Mouse (Mus musculus) midbrain, postnatal 0 days (tissue): ENCODE data around the gene Pacs2. TPM values are rescaled to one million over a fixed set of nuclear protein-coding genes. Genes with fewer than 3 reads are reported as not detected.
A peak's percentile ranks its signal among the peaks of the same experiment; 100 is the strongest.

Experiments used
- ATAC-seq: fragments of 200-750 bp; cut with Nextera tagmentation; 2 replicates; pipeline ENCODE4 v1.8.0; 2017; ENCODE audit warnings: moderate number of reproducible peaks, mild to moderate bottlenecking, moderate TSS enrichment, moderate library complexity; ENCODE audit not compliant: low FRiP score
- DNase-seq: peaks from one replicate; pipeline ENCODE4 v3.0.0-alpha.2; 2015; ENCODE audit warnings: low spot score
- H3K27ac ChIP-seq: fragments of 300-500 bp; sonication (generic); 2 replicates; pipeline ENCODE4 v1.5.1; 2014; ENCODE audit warnings: low read depth, mild to moderate bottlenecking, low read length, mixed read lengths
- H3K27me3 ChIP-seq: fragments of 300-500 bp; sonication (generic); 2 replicates; pipeline ENCODE4 v1.6.1; 2014; ENCODE audit warnings: low read length, control low read depth, mixed read lengths; ENCODE audit not compliant: insufficient read depth
- H3K36me3 ChIP-seq: fragments of 300-500 bp; sonication (generic); 2 replicates; pipeline ENCODE4 v1.6.1; 2014; ENCODE audit warnings: low read length, control low read depth, mixed read lengths; ENCODE audit not compliant: insufficient read depth
- H3K4me1 ChIP-seq: fragments of 300-500 bp; sonication (generic); 2 replicates; pipeline ENCODE4 v1.6.1; 2014; ENCODE audit warnings: mild to moderate bottlenecking, control low read depth, antibody characterized with exemption, low read length, mixed read lengths; ENCODE audit not compliant: insufficient read depth
- H3K4me2 ChIP-seq: fragments of 300-500 bp; sonication (generic); 2 replicates; pipeline ENCODE4 v1.6.1; 2014; ENCODE audit warnings: low read depth, mild to moderate bottlenecking, low read length, mixed read lengths; ENCODE audit not compliant: poor library complexity, severe bottlenecking
- H3K4me3 ChIP-seq: fragments of 300-500 bp; sonication (generic); 2 replicates; pipeline ENCODE4 v1.5.1; 2014; ENCODE audit warnings: low read depth, mild to moderate bottlenecking, low read length, moderate library complexity
- H3K9ac ChIP-seq: fragments of 300-500 bp; sonication (generic); replicated peaks from 2 replicates; pipeline ENCODE4 v1.6.1; 2014; ENCODE audit warnings: mild to moderate bottlenecking, low read length, moderate library complexity, mixed read lengths; ENCODE audit not compliant: poor library complexity, severe bottlenecking
- H3K9me3 ChIP-seq: fragments of 300-500 bp; sonication (generic); 2 replicates; pipeline ENCODE4 v1.6.1; 2016; ENCODE audit warnings: low read length, control low read depth
- CTCF ChIP-seq: IDR thresholded peaks from 2 replicates; pipeline ENCODE4 v1.5.1; 2016; ENCODE audit warnings: antibody characterized with exemption, mild to moderate bottlenecking
- WGBS: fragments of 180-500 bp; shearing (Covaris S2); extraction: QIAGEN DNeasy Blood & Tissue Kit; methylation state at CpG from one replicate; pipeline ENCODE4 v1.1.7; 2014; 5-methylcytosine and 5-hydroxymethylcytosine counted together
- polyA plus RNA-seq: library from polyadenylated mRNA; unstranded; fragments of >200 nt; fragmentation: Nextera tagmentation; extraction: Ambion mirVana; gene quantifications from 2 replicates; pipeline ENCODE4 v1.2.1, GENCODE M21; 2015
- total RNA-seq: library from RNA; depleted of rRNA; stranded (reverse); fragments of >200 nt; gene quantifications from 2 replicates; pipeline ENCODE4 v1.2.3, GENCODE M21; 2014; rRNA removed

Gene Pacs2
- total RNA-seq (133 and 162 TPM in 2 replicates), polyA plus RNA-seq (22.4 and 25.8 TPM in 2 replicates)

DNA sequence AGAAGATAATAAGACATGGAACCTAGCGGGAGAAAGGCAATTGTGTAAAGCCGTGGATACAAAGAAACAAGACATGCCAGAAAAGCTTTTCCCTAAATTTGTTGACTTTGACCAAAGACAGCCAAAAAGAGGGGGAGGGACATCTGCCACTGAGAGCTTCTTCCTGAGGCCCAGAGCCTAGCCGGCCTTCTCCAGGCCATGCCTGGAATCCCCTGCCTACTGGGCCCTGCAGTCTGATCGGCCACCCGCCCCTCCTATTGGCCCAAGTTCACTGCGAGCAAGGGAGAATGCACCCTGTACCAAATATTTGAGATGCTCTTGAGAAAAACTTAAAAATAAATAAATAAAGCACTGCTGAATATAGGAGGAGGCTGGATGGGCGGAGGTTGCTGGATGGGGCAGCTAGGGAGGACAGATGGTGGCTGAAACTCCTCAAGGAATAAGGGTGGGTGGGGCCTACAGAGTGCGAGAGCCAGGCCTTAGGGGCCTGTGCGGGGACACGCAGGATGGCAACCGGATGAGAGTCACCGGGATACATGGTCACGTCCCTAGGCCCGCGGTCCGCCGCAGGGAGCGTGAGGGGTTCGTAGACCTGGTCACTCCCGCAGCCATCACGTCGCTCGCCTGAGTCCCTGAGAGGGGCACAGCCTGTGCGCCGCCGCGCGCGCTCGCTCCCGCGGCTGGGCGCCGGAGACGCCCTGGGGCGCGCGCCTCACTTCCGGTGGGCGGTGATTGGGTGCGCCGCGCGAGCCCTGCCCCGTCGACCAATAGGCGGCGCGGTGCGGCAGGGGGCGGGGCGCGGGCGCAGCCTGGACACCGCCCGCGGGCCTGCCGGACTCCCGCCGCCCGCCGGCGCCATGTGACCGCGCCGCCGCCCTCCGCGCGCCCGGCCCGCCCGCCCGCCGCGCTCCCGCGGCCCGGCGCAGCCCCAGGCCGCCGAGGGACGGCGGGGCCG, at the start of gene Pacs2:
Gene Pacs2 (plus strand): TSS at position 905 of the 955 bp plus-strand sequence.
- Histone ChIP-seq H3K9ac (peak within 1 kb of the TSS; percentile 91), H3K27me3 (no peaks in the 10 kb centered on the region), H3K36me3 (no peaks in the 10 kb centered on the region), H3K4me3 (peak within 1 kb of the TSS; percentile 100), H3K27ac (peak within 1 kb of the TSS; percentile 76), H3K4me2 (peak within 1 kb of the TSS; percentile 82), H3K4me1 (peaks cover 15% of the 10 kb centered on the region; the same call in 1 of the 2 replicates), H3K9me3 (no peaks in the 10 kb centered on the region)
- DNase-seq: peak; percentile 96
- no peak for TF ChIP-seq CTCF
- peak; percentile 92 for ATAC-seq
- WGBS: 3% methylated on average over 38 of the region's 85 CpGs

DNA sequence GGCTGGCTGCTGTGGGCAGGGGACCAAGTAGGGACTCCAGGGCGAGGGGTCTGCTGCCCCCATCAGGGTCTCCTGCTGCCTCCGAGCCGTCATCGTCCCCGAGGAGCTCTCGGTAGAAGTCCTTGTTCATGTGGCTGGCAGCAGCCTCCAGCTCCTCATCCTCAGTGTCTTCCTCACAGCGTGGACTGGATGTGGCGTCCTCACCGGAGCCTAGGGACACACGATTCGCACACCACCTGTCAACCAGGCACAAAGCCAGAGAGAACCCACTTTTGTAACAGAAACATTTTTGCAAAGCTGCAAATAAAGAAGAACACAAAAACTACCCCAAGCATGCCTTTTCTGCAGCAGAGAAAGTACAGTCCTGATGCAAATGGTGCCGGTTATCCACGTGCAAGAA, 48.5 kb upstream of the Pacs2 start:
- no peak for ATAC-seq
- WGBS: 93% methylated on average over 13 of the region's 13 CpGs
- peaks cover 93% of the 10 kb centered on the region for H3K36me3 ChIP-seq

DNA sequence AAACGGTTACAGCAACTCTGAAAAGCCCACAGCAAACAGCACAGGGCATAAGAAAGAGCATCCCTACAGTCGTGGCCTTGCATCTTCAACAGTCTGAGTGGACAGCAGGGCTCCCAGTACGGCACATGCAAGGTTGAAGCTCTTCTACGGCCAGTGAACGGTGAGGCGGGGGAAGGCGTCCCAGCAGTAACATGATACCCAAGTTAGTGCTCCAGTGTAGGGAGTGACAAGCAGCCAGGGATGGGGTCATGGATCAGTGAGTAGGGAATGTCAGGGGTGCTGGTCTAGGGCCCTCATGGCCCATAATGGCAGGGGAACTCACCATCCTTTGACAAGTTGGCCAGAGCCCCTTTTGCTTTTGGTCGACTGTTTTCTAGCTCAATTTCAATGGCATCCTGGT, 45.4 kb upstream of the Pacs2 start:
- DNase-seq (no peak), ATAC-seq (no peak)
- no peaks in the 10 kb centered on the region for H3K9me3 ChIP-seq
- no peak overlapping the region for H3K4me3 ChIP-seq
- 63% methylated on average over 8 of the region's 8 CpGs for whole genome bisulfite sequencing
- no peak overlapping the region for H3K4me2 ChIP-seq
- no peaks in the 10 kb centered on the region for H3K4me1 ChIP-seq
- peaks cover 88% of the 10 kb centered on the region for H3K36me3 ChIP-seq
- H3K9ac ChIP-seq: no peak overlapping the region
- H3K27me3 ChIP-seq: no peaks in the 10 kb centered on the region
- no peak overlapping the region for H3K27ac ChIP-seq
- no peak for TF ChIP-seq CTCF

More for the DNA sequence above, 48.5 kb upstream of the Pacs2 start:
- DNase-seq: no peak
- Histone ChIP-seq H3K27me3 (no peaks in the 10 kb centered on the region), H3K4me1 (no peaks in the 10 kb centered on the region), H3K4me3 (no peak overlapping the region), H3K4me2 (no peak overlapping the region), H3K9ac (no peak overlapping the region), H3K9me3 (no peaks in the 10 kb centered on the region), H3K27ac (no peak overlapping the region)
- no peak for TF ChIP-seq CTCF

DNA sequence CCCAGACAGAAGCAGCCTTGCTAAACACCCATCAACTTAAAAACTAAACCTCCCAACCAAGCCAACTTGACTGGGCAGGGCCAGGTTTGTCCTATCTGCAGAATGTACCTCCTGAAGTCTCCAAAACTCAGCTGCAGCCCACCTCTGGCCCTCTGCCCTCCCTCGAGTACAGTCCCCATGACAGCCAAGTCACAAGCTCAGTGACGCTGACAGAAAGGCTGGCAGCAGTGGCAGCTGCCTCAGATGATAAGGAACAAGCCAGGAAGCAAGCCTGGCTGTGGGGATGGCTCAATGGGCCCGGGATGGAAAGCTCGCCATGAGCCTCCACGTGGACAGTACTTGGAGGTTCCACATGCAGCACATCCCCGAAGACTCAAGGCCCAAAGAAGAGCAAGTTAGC, 44.7 kb upstream of the Pacs2 start:
- H3K9ac ChIP-seq: no peak overlapping the region
- TF ChIP-seq CTCF: no peak
- H3K36me3 ChIP-seq: peaks cover 84% of the 10 kb centered on the region
- DNase-seq: no peak
- H3K27me3 ChIP-seq: no peaks in the 10 kb centered on the region
- 92% methylated on average over 6 of the region's 6 CpGs for WGBS
- H3K4me2 ChIP-seq: no peak overlapping the region
- ATAC-seq: no peak
- H3K9me3 ChIP-seq: no peaks in the 10 kb centered on the region
- no peak overlapping the region for H3K4me3 ChIP-seq
- H3K27ac ChIP-seq: no peak overlapping the region
- H3K4me1 ChIP-seq: no peaks in the 10 kb centered on the region

DNA sequence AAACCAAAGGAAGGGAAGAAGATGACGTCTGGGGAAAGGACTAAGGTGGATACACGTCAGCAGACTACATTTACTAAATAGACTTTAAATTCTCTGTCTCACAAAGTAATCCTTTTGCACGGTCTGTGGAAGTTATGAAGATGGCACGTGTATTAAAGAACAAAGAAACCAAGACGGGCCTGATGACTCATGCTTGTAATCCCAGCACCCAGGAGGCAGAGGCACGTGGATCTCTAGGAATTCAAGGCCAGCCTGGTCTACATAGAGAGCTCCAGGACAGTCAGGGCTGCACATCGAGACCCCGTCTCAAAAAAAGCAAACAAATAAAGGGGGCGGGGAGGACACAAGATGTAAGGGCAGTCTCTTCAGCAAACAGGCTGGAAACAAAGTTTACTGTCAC, 39.6 kb upstream of the Pacs2 start:
- no peaks in the 10 kb centered on the region for H3K27me3 ChIP-seq
- H3K4me2 ChIP-seq: no peak overlapping the region
- H3K36me3 ChIP-seq: peaks cover 55% of the 10 kb centered on the region
- DNase-seq (no peak), ATAC-seq (no peak)
- WGBS: 79% methylated on average over 9 of the region's 9 CpGs
- no peaks in the 10 kb centered on the region for H3K9me3 ChIP-seq
- no peak overlapping the region for H3K4me3 ChIP-seq
- H3K27ac ChIP-seq: no peak overlapping the region
- TF ChIP-seq CTCF: no peak
- H3K9ac ChIP-seq: no peak overlapping the region
- no peaks in the 10 kb centered on the region for H3K4me1 ChIP-seq
